Mouse (Mus musculus) ovary, postnatal 36 days (tissue): ENCODE results near the gene Phf13.

Experiments used
- DNase-seq: peaks from one replicate; pipeline ENCODE4 v3.0.0; 2022; ENCODE audit warnings: low spot score, mixed read lengths

Gene Phf13

DNA sequence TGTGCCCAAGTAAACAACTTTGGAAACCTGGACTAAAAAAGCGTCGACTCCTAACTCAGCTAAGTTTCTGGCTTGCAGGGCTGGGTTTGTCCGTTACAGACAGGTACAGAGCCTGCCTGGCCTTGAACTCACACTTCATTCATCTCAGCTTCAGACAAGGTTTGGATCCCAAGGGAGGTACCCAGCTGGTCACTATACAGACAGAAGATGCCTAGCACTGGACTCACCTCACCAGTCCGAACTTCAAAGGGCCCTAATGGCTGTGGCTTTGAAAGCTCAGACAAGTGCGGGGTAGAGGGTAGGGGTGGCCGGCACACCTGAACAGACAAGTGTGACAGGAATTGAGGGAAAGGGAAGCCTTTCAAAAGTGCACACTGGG lies 7.0 kb downstream of the Phf13 start:
- DNase-seq, result no peak

DNA sequence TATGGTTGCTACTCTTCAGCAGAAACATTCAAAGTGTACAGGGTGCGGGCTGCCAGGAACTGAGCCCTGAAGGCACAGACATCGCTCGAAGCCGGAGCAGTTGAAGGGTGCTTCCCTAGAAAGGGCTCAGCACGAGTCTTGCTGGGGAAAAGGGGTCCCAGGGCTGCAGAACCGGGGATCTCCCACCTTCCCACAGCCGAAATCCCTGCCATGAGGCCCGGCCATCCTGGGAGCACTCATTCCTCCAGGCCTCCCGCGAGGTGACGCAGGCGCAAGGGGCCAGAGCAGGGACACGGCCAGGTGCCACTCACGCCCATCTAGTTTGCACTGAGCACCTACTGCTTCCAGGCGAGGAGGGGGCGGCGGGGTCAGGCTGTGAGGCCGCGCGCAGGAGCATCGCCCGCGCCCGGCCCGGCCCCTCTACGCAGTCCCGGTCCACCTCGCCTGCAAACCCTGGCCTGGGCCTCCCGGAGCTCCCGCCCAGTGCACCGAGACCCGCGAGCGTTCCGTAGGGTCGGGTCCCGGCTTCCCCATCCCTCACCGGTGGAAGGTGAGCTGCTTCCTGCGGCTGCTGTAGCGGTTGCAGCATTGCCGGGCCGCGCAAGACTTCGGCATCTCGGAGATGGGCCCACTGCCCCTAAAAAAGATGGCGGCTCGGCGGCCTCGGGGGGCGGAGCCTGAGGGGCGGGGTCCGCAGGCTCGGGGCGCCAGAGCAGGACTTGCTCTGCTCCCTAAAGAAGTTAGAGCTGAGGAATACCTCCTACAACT lies 7.5 kb downstream of the Phf13 start, which contains the start of gene Thap3:
TSS of gene Thap3 (minus strand) at position 656 of the 768 bp plus-strand sequence.
- peak; percentile 85 for DNase-seq

DNA sequence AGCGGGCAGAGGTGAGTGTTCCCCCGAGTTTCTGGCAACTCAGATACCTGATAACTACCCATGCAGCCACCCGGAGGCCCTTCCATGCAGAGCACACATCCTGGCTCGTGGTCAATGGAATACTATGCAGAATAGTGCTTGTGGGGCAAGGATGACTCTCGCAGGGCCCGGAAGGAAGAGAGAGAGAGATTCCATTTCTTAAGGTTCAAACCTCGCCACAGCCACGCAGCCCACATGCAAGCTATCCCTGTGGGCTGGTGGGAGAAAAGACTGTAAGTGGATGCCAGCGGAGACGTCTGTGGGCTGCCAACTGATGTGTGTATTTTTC lies 8.1 kb downstream of the Phf13 start:
- DNase-seq, result no peak

DNA sequence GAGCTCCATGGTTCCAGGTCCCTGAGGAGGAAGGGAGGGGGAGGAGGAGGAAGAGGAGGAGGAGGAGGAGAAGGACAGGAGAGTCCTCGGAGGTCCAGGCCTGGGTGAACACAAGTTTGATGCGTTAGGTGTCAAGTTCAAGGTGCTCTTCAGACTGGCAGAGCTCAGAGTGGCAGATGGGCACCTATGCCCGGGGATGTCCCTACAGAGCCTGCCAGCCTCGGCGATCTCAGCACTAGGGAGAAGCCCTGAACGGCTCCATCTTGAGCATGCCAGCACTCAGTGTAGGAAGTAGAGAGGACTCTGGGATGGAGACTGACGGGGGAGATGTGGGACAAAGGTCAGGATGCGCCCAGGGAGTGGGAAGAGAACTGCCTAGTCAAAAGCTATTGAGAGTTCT lies 9.4 kb downstream of the Phf13 start:
- no peak for DNase-seq

DNA sequence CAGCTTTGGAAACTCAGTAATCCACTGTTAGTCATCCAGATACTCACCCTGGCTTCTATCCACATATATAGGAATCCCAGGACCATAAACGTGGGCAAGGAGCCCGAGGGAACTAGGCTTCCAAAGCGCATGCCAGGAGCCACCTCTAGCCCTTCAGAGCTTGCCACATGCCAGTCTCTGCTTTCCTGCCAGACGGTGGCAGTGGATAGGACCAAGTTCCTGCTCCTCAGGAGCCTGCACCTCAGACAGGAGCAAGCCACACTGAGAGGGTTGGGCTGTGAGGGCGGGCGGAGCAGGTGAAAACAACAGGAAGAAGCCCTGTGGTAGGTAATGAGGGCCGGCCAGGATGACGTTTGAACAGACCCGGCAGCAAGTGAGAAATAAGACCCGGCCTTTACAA lies 10.2 kb downstream of the Phf13 start:
- DNase-seq, result no peak

DNA sequence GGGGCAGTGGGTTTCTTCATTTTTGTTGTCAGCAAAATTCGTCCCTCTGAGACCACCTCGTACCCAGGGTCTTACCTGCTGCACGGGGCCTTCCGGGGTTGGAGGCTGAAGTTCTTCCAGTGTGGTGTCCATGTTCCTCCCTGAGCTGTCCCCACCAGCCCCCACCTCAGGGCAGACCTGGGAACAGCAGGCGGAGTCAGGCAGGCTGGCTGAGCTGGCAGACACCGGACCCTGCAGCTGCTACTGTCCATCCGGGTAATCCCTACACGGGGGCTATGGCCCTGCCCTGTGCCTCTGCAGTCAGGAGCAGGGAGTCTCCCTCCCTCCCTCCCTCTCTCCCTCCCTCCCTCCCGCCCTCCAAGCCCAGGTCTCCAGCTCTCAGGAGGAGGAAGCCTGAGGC lies 12.5 kb downstream of the Phf13 start:
- no peak for DNase-seq

DNA sequence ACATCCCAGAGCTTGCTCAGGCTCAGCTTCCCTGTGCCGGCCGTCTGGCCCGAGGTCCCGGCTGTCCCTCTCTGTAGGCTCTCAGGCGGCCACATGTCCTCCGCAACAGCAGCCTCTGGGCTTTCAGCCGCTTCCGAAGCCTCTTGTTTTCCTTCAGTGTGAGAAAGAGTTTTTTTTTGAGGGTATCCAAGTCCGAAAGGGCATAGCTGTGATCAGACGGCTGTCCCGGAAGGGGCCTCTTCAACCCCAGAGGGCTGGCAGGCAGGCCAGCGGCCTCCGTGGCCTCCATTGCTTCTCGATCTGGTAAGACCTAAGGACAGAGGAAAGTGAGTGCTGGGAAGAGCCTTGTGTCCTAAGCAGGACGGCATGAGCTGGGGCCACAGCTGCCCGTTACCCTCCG lies 13.0 kb downstream of the Phf13 start:
- DNase-seq, result no peak

DNA sequence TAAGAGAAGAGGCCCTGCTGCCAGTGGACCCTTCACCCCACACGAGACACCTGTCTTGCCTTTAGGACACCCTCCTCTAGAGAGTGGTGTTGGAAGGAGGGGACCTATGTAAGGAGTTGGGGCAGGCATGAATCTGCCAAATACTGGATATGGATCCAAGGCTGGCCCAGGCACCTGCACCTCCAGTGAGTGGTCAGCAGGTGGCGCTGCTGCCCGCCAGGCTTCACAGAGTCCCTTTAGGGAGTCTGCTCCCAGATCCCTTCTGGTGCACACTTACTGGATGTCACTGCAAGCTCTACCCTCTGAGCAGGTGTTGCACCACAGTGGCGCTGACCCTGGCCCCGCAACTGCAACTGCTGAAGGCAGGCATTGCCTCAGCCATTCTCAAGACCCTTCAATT lies 14.7 kb downstream of the Phf13 start:
- peak; percentile 83 for DNase-seq

DNA sequence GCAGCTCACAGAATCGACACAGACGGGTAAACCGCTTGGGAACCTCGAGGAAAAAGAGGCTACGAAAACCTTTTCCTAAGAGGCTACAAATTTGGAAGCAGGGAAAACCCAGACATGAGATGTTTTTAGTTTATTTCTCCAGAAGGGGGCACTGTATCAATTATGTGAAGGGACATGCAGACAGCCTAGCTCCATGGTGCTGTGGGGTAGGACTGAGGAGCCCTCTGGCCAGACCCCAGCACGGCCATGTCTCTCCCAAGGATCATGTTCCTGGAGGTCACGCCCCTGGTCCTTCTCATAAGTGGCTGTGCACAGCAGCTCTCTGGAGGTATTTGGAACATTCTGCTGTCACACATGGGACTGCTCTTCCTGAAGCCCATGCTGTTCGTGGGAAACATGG lies 15.4 kb downstream of the Phf13 start:
- no peak for DNase-seq

DNA sequence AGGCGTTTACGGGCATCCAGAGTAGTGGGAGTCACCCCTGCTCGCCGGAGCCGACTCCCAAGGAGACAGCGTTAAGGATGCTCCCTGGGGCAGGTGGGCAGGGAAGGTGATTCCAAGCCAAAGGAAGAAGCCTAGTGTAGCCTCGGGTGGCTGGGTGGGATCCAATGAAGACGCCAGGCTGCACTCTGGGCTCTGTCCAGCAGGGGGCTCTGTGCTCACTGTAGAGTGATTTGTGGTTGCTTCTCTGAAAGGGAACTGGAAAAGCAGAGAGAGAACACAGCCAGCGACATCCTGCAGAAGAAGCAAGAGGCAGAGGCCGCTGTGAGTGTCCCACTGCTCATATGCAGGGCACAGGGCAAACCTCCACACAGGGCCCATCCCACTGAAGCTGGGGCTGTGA lies 18.3 kb downstream of the Phf13 start:
- DNase-seq, result peak; percentile 81

DNA sequence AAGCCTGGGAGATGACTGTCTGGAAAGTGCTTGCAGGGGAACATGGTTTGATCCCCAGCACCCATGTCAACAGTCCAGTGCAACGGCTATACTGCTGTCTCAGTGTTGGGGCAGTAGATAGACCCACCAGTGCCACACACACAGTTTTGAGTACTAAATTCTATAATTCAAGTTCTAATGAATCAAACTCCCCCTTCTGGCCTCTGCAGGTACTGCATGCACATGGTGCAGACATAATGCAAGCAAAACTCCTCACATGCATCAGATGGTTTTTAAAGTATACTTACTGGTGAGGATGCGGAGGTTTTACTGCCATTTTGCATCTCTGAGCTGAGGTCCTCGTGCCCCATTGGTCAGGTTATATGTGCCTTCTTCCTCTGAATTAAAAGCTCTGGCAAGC lies 20.6 kb downstream of the Phf13 start:
- DNase-seq, result no peak

DNA sequence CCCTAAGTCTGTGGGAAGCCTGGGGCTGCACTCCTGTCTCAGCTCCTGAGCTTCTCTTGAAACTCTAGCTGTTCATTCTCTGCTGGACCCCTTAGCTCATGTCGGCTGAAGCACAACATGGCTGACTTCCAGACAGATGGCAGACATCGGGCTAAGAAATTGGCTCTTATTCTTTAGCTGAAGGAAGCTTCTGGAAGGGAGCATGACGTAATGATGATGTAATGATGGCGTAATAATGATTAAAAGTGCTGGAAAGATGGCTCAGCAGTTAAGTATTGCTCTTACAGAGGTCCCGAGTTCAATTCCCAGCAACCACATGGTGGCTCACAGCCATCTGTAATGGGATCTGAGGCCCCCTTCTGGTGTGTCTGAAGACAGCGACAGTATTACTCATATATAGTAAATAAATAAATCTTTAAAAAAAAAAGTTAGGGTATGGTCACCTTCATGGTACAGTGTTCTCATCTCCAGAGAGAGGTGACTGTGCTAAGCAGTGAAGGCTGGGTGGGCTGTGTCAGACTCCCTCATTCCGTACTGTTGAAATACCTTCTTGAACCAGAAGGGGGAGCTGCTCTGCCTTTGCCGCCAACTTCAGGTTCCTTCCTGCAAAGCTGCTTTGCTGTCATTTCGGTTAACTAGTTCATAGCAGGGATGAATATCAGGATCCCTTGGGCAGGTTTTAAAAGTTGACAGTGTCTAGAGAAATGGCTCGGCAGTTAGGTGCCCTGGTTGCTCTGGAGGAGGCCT lies 23.7 kb downstream of the Phf13 start:
- no peak for DNase-seq

DNA sequence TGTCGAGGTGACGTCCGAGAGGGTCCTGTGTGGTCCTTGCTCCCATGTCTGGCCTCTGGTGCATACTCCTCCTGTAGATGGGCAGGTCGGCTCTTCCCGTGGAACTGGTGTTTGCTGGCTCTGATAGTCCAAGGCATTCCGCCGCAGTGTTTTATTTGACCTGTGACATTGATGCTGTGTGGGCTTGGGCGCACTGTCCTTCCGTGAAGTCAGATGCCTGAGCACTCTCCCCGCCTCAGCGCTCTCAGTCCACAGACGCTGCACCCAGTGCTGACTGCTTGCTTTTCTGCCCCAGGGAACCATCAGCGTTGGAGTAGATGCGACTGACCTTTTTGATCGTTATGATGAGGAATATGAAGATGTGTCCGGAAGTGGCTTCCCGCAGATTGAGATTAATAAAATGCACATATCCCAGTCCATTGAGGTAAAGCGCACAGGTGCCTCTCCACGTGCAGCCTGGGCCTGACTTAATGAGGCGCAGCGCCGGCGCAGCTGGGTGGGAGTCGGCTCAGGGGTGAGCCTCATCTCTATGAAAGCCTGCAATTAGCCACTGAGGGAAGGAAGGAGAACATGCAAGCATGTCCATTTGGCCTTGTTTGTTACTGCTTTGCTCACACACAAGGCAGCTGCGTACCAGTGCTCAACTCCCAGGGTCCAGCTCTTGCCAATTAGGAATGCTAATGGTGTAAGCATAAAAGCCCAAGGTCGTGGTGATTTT lies 27.7 kb downstream of the Phf13 start:
- no peak for DNase-seq

DNA sequence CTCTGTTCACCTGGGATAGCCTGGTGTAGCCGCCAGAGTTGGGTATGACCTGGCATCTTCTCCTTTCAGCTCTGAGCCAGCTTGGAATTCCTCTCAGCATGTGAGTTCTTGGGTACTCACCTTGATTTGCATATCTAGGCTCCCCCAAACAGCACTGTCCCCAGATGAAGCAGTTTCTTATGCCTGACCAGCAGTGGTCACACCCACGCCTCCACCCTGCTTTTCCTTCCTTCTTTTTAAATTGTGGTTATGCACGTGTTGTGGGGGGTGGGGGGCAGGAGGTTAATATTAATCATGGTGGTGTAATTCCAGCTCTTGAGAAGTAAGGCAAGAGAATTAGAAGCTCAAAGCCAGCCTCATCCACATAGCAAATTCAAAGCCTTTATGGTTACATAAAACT lies 33.2 kb downstream of the Phf13 start:
- no peak for DNase-seq

DNA sequence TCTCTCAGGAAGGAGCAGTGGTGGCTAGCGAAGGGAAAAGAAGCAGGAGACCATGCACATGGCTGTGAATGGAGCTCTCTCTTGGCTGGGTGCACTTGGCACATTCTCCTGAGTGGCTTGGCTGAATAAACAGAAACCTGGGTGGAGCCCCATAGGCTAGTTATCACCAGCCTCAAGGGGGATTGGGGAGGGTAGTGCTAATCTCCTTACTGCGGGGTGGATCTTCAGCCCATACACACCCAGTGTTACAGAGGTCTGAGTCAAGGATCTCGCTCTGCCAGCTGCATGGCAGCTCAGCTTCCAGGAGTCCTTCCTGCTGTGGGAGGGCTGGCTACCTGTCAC lies 35.6 kb downstream of the Phf13 start:
- no peak for DNase-seq

DNA sequence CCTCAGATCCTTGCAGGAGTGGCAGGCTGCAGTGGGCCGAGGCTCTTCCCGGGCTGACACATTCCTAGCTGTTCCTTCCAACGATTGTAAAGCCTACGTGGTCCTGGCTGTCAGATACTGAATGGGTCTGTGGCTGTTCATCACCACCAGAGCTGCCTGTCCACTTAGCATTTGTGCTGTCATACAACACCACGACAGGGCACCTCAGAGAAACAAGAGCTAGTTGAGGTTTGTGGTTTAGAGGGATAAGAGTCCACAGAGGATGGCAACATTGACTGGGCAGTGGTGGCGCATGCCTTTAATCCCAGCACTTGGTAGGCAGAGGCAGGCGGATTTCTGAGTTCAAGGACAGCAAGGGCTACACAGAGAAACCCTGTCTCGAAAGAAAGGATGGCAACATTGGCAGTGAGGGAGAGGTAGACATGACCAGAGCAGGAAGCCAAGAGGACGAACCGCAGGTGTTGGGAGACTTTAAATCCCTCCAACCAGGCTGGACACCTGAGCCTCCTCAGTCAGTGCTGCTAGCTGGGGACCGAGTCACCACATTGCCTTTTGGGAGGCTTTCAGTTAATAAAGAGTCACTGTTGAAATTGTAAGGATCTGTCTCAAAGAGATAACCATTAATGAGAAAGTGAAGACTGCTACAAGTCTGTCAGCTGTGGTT lies 36.1 kb downstream of the Phf13 start:
- DNase-seq, result no peak

DNA sequence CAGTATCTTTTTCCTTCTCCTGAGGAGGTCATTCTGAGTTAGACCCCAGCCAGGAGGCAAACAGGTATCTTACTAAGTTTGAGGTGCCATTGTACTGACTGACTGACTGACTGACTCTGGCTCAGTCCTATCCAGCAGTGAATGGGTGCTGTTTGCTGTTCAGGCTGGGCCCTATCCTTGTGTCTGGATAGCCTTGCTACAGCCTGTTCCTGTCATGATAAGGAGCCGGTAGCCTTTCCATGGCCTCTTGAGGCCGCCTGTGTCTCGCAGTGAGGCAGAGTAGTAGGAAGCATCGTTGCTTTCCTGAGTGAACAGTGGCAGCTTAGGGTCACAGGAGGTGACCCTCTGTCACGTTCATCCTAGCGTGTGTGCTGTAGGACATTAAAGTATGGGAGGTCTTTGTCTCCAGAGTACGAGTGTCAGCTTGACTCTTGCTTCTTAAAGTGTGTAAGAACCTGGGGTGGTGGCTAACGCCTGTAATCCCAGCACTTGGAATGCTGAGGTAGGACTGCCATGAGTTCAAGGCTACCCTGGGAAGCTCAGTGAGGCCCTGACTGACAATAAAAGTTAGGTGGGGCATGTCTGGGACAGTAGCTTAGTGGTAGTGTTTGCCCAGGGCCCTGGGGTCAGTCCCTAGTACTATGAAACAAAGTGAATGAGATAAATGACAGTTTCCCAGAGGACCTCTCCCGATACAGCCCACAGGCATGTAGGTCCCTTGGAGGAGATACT lies 38.3 kb downstream of the Phf13 start:
- no peak for DNase-seq

DNA sequence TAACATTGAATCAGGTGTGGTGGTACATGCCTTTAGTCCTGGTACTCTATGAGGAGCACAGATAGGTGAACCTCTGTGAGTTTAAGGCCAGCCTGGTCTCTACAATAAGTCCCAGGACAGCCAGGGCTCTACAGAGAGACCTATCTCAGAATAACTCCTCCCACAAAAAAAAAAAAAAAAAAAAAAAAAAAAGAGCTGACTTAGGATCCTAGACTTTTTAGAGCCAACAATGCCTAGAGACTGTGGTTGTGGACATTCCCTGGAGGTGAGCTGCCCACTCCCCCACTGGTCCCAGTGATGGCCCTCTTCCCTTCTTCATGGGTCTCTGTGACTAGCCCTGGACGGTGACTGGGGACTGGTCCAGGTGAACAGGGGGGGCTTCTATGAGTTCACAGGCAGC lies 40.3 kb downstream of the Phf13 start:
- no peak for DNase-seq

DNA sequence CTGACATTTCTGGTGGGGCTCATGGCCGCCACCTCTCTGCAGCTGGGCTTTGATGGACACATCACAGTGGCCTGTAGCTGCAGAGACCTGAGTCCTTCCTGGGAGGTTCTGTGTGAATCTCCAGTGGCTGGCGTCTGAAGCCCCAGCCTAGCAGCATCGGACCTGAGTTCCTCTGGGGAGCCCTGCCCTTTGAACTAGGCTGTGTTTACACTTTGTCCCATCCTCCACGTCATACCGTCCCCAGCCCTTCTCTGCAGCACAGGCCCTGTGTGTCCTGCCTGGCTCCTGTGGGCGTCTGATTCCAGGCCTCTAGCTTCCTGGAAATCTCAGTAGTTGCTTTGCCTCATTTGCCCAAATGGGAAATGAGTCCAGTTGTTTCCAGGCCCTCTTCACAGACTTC lies 42.8 kb downstream of the Phf13 start:
- DNase-seq, result no peak

DNA sequence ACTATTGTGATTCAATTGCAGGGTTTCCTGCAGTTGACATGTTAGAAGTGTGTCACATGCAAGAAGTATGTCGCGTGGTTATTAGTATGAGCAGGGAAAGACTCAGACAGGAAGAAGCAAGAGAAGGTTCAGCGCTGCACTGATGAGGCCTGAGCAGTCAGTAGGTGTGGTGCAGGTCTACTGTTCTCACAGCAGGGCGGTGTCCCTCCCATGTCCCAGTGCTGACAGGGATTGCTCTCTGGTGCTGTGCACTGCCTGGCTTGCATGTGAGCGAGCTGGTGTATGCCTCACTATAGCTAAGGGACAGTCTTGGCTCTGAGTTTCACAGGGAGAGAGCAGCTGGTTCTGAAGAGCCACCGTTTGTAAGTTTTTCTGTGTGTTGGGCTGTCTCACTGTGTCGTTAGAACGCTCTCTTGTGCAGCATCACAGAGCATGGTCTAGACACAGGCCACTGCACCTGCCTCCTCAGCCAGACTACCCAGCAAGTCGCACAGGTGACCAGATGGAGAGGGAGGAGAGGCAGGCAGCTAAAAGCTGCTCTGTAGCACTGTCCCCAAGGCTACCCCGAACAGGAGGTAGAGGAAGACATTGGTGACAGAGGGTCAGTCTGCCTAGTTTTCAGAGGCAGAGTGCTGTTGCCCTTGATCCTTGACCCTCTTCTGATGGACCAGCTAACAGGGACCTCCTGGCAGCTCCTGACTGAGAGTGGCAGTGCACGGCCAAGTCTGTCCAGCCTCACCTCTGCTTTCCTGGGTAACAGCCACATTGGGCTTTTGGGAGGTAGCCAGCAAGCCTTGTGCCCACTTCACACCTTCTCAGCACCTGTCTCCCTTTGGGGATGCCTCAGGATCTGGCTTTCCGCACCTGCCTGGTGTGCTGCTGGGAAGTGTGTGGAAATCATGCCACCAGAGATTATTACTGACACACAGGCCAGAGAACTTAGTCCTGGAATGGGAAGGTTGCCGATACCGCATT lies 47.3 kb downstream of the Phf13 start:
- DNase-seq, result no peak

DNA sequence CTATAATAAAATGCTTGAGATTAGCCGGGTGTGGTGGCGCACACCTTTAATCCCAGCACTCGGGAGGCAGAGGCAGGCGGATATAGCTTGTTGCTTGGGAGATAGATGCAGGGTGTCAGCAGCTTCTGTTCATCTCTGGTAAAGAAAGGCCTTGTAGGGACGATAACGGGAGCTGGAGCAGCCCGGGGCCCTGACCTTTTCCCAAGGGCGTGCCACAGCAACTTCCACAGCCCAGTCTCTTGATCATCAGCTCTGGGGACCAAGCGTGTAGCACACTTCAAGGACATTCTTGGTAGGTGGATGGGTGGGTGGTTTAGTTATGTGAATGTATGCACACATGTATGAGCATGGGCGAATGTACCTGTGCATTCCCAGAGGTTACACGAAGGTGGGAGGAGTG lies 49.8 kb downstream of the Phf13 start:
- no peak for DNase-seq
